Mouse (Mus musculus) lung, postnatal 0 days (tissue): ENCODE results near the gene Nckap5.

Experiments
- CTCF ChIP-seq: IDR thresholded peaks from 2 replicates; pipeline ENCODE4 v1.5.1; 2016; ENCODE audit warnings: antibody characterized with exemption, mild to moderate bottlenecking
- EP300 ChIP-seq: IDR thresholded peaks from 2 replicates; pipeline ENCODE4 v1.6.1; 2016; ENCODE audit warnings: antibody characterized with exemption, mild to moderate bottlenecking, control low read depth

DNA sequence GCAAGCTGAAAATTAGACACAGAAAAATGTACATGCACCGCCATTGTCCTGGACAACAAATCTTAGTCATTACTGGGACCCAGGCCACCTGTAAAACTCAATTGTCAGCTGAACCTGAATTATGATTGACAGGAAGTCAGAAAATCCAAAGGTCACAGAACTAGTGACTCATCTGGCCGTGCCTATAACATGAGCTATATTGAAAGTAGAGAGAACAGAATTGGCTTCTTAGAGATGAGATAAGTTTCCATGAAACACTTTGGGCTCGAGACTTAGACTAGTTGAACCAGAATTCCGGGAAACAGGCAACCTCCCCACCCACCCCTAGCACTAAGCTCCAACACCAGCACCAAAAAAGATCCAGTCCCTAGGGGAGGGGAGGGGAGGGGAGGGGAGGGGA, 82.7 kb downstream of the Nckap5 start:
- TF ChIP-seq CTCF (no peak), EP300 (no peak)
